Mouse (Mus musculus): ENCODE data around the gene Zfp433. TPM values are rescaled to one million over a fixed set of nuclear protein-coding genes. Genes with fewer than 3 reads are reported as not detected.
"Not testable (repeated sequence)": the region's sequence is repeated elsewhere in the genome, so short reads cannot be mapped to it uniquely, and the experiment has no call there.

Zfp433 gene
- total RNA-seq (2014; fragmentation: Nextera tagmentation) (3.2 and 7.4 TPM in 2 replicates), total RNA-seq (2017) (16.8 and 19.8 TPM in 2 replicates)

- ATAC-seq (replicated peaks; ENCODE audit: low FRiP score, low TSS enrichment, poor library complexity, severe bottlenecking), result peak; percentile 100
These were observed at the start of gene Zfp433 for GRCm38 (mm10) chr10:81704531-81705301. Gene Zfp433, plus strand, starts transcription at chr10:81704825.

- ATAC-seq (replicated peaks; ENCODE audit: low FRiP score, low TSS enrichment, poor library complexity, severe bottlenecking), result no peak
These were observed 49.4 kb upstream of the Zfp433 start for GRCm38 (mm10) chr10:81655178-81655577.

GRCm38 (mm10) chr10:81656174-81656573 lies 48.5 kb upstream of the Zfp433 start:
- no peak for ATAC-seq (replicated peaks; ENCODE audit: low FRiP score, low TSS enrichment, poor library complexity, severe bottlenecking)

GRCm38 (mm10) chr10:81687114-81687513 lies 17.5 kb upstream of the Zfp433 start:
- ATAC-seq (replicated peaks; ENCODE audit: low FRiP score, low TSS enrichment, poor library complexity, severe bottlenecking), result not testable (repeated sequence)

GRCm38 (mm10) chr10:81770506-81771403 lies 66.1 kb downstream of the Zfp433 start, which contains the start of gene Gm3055:
Gene Gm3055, minus strand, starts transcription at chr10:81771161.
- peak; percentile 85 for ATAC-seq (replicated peaks; ENCODE audit: low FRiP score, low TSS enrichment, poor library complexity, severe bottlenecking)

- ATAC-seq (replicated peaks; ENCODE audit: low FRiP score, low TSS enrichment, poor library complexity, severe bottlenecking), result not testable (repeated sequence)
These were observed 66.8 kb downstream of the Zfp433 start for GRCm38 (mm10) chr10:81771404-81771777.

Other genes starting within 250 kb of the Zfp433 start
- 10.6 and 15.9 TPM in 2 replicates for gene Nfic, start 249.2 kb upstream of the Zfp433 start, total RNA-seq (2014; fragmentation: Nextera tagmentation)
- 3.0 and 3.4 TPM in 2 replicates for gene Nfic, start 249.2 kb upstream of the Zfp433 start, total RNA-seq (2017)
- gene Celf5, start 222.1 kb upstream of the Zfp433 start, total RNA-seq (2014; fragmentation: Nextera tagmentation), result 0.32 TPM in 1 of 2 replicates, not detected in the other
- 0.38 TPM in 1 of 2 replicates, not detected in the other for gene Celf5, start 222.1 kb upstream of the Zfp433 start, total RNA-seq (2017)
- 91.4 and 117 TPM in 2 replicates for gene Ncln, start 208.4 kb upstream of the Zfp433 start, total RNA-seq (2014; fragmentation: Nextera tagmentation)
- 42.4 and 71.2 TPM in 2 replicates for gene Ncln, start 208.4 kb upstream of the Zfp433 start, total RNA-seq (2017)
- 19.0 and 22.2 TPM in 2 replicates for gene S1pr4, start 204.7 kb upstream of the Zfp433 start, total RNA-seq (2014; fragmentation: Nextera tagmentation)
- gene S1pr4, start 204.7 kb upstream of the Zfp433 start, total RNA-seq (2017), result 17.2 and 18.9 TPM in 2 replicates
- gene Gna15, start 180.6 kb upstream of the Zfp433 start, total RNA-seq (2014; fragmentation: Nextera tagmentation), result 41.4 and 48.1 TPM in 2 replicates
- gene Gna15, start 180.6 kb upstream of the Zfp433 start, total RNA-seq (2017), result 42.6 and 45.2 TPM in 2 replicates
- gene Gna11, start 159.6 kb upstream of the Zfp433 start, total RNA-seq (2014; fragmentation: Nextera tagmentation), result 13.7 and 22.4 TPM in 2 replicates
- gene Gna11, start 159.6 kb upstream of the Zfp433 start, total RNA-seq (2017), result 16.0 and 57.4 TPM in 2 replicates
- 185 and 209 TPM in 2 replicates for gene Aes, start 145.3 kb upstream of the Zfp433 start, total RNA-seq (2014; fragmentation: Nextera tagmentation)
- 162 and 206 TPM in 2 replicates for gene Aes, start 145.3 kb upstream of the Zfp433 start, total RNA-seq (2017)
- gene Tle2, start 130.3 kb upstream of the Zfp433 start, total RNA-seq (2014; fragmentation: Nextera tagmentation), result 4.2 and 5.9 TPM in 2 replicates
- gene Tle2, start 130.3 kb upstream of the Zfp433 start, total RNA-seq (2017), result 0.33 and 0.69 TPM in 2 replicates
- 7.9 and 14.3 TPM in 2 replicates for gene Tle6, start 103.8 kb upstream of the Zfp433 start, total RNA-seq (2014; fragmentation: Nextera tagmentation)
- 3.5 and 14.3 TPM in 2 replicates for gene Tle6, start 103.8 kb upstream of the Zfp433 start, total RNA-seq (2017)
- 3.4 and 4.5 TPM in 2 replicates for gene BC025920, start 98.6 kb upstream of the Zfp433 start, total RNA-seq (2014; fragmentation: Nextera tagmentation)
- gene BC025920, start 98.6 kb upstream of the Zfp433 start, total RNA-seq (2017), result 2.8 and 4.6 TPM in 2 replicates
- 13.7 and 18.3 TPM in 2 replicates for gene Sirt6, start 77.0 kb upstream of the Zfp433 start, total RNA-seq (2014; fragmentation: Nextera tagmentation)
- gene Sirt6, start 77.0 kb upstream of the Zfp433 start, total RNA-seq (2017), result 2.1 and 5.5 TPM in 2 replicates
- gene Ankrd24, start 76.3 kb upstream of the Zfp433 start, total RNA-seq (2014; fragmentation: Nextera tagmentation), result 7.7 and 10.4 TPM in 2 replicates
- 2.1 and 3.0 TPM in 2 replicates for gene Ankrd24, start 76.3 kb upstream of the Zfp433 start, total RNA-seq (2017)
- gene Gm10778, start 55.8 kb upstream of the Zfp433 start, total RNA-seq (2014; fragmentation: Nextera tagmentation), result 4.5 and 4.6 TPM in 2 replicates
- gene Gm10778, start 55.8 kb upstream of the Zfp433 start, total RNA-seq (2017), result 4.2 and 6.6 TPM in 2 replicates
- 1.6 and 3.9 TPM in 2 replicates for gene Gm3055, start 66.3 kb downstream of the Zfp433 start, total RNA-seq (2014; fragmentation: Nextera tagmentation)
- 2.4 and 3.0 TPM in 2 replicates for gene Gm3055, start 66.3 kb downstream of the Zfp433 start, total RNA-seq (2017)
- gene Gm4767, start 107.4 kb downstream of the Zfp433 start, total RNA-seq (2014; fragmentation: Nextera tagmentation), result 1.2 and 8.6 TPM in 2 replicates
- 0.72 TPM in 1 of 2 replicates, not detected in the other for gene Gm4767, start 107.4 kb downstream of the Zfp433 start, total RNA-seq (2017)
- gene Gm32687, start 159.1 kb downstream of the Zfp433 start, total RNA-seq (2014; fragmentation: Nextera tagmentation), result 5.7 and 8.0 TPM in 2 replicates
- 7.1 and 12.4 TPM in 2 replicates for gene Gm32687, start 159.1 kb downstream of the Zfp433 start, total RNA-seq (2017)
- 0.84 TPM in 1 of 2 replicates, not detected in the other for gene Zfp781, start 225.7 kb downstream of the Zfp433 start, total RNA-seq (2014; fragmentation: Nextera tagmentation)
- gene Zfp781, start 225.7 kb downstream of the Zfp433 start, total RNA-seq (2017), result 0.05 TPM in 1 of 2 replicates, not detected in the other

Measured in megakaryocyte-erythroid progenitor cell, adult 5-6 weeks (primary cell).